In genomic region chr2:27812946-27813345, GRCm38 (mm10) we compare ENCODE assay signal across 15 mouse cellular contexts.
A peak's percentile ranks its signal among the peaks of the same experiment; 100 is the strongest.
DNase-seq lines count a peak whose midpoint lies in the region; ATAC-seq lines count a peak whose summit lies in the region.
"Had no signal": no experiment of that assay in that cellular context is flagged by ENCODE, and none has a peak within 500 bp of the region (broad histone marks: within the 10 kb centered on the region; RNA-seq: fewer than 3 reads in every experiment).

No protein-coding gene starts in this region.

- no peaks in the 10 kb centered on the region for H3K27me3 ChIP-seq in kidney, embryonic 16.5 days (ENCODE audit: insufficient read depth, low read length)
- H3K27me3 ChIP-seq in embryonic facial prominence, embryonic 14.5 days (replicated peaks; ENCODE audit: control insufficient read depth, insufficient read depth, low read length): no peaks in the 10 kb centered on the region
- H3K27me3 ChIP-seq in stomach, embryonic 15.5 days (replicated peaks): no peaks in the 10 kb centered on the region
- no peaks in the 10 kb centered on the region for H3K27me3 ChIP-seq in forebrain, embryonic 14.5 days (replicated peaks; ENCODE audit: control insufficient read depth, insufficient read depth, low read length)
- H3K27me3 ChIP-seq: forebrain, embryonic 15.5 days; hindbrain, embryonic 15.5 days; midbrain, embryonic 13.5 days; neural tube, embryonic 13.5 days had no signal

- H3K4me3 ChIP-seq in kidney, embryonic 16.5 days (ENCODE audit: low read length): no peak overlapping the region
- H3K4me3 ChIP-seq in embryonic facial prominence, embryonic 14.5 days (ENCODE audit: low read depth, low read length): no peak overlapping the region
- H3K4me3 ChIP-seq in stomach, embryonic 15.5 days (replicated peaks): no peak overlapping the region
- H3K4me3 ChIP-seq in forebrain, embryonic 14.5 days (ENCODE audit: low read depth, low read length): no peak overlapping the region
- H3K4me3 ChIP-seq: forebrain, embryonic 15.5 days; hindbrain, embryonic 15.5 days; midbrain, embryonic 13.5 days; neural tube, embryonic 13.5 days had no signal

- peak; percentile 10 for DNase-seq in embryo, embryonic 9.5 days (ENCODE audit: extremely low spot score)
- DNase-seq in embryo, embryonic 10 days (ENCODE audit: low spot score): no peak
- DNase-seq in kidney, postnatal 25 days: no peak
- no peak for DNase-seq in embryonic facial prominence, embryonic 14.5 days (ENCODE audit: low spot score)
- no peak for DNase-seq in neural tube, embryonic 10.5 days (ENCODE audit: extremely low spot score, low spot score)
- DNase-seq in forebrain, embryonic 14.5 days (ENCODE audit: low spot score): no peak
- DNase-seq: cerebellum, adult 2 months; liver, postnatal 0 days; thymus, postnatal 14 days had no signal

- no peaks in the 10 kb centered on the region for H3K36me3 ChIP-seq in kidney, embryonic 16.5 days (ENCODE audit: insufficient read depth, low read length)
- H3K36me3 ChIP-seq in embryonic facial prominence, embryonic 14.5 days (ENCODE audit: control insufficient read depth, insufficient read depth, low read length): no peaks in the 10 kb centered on the region
- H3K36me3 ChIP-seq in stomach, embryonic 15.5 days: no peaks in the 10 kb centered on the region
- H3K36me3 ChIP-seq in forebrain, embryonic 14.5 days (ENCODE audit: control insufficient read depth, insufficient read depth, low read length): no peaks in the 10 kb centered on the region
- H3K36me3 ChIP-seq: forebrain, embryonic 15.5 days; hindbrain, embryonic 15.5 days; midbrain, embryonic 13.5 days; neural tube, embryonic 13.5 days had no signal

- no peak overlapping the region for H3K4me2 ChIP-seq in kidney, embryonic 16.5 days (replicated peaks; ENCODE audit: low read depth, low read length)
- H3K4me2 ChIP-seq in embryonic facial prominence, embryonic 14.5 days (ENCODE audit: low read depth, low read length): no peak overlapping the region
- H3K4me2 ChIP-seq in stomach, embryonic 15.5 days: no peak overlapping the region
- H3K4me2 ChIP-seq in forebrain, embryonic 14.5 days (ENCODE audit: low read length): no peak overlapping the region
- H3K4me2 ChIP-seq: forebrain, embryonic 15.5 days; hindbrain, embryonic 15.5 days; midbrain, embryonic 13.5 days; neural tube, embryonic 13.5 days had no signal

- 39% methylated on average over 3 of the region's 3 CpGs for WGBS in kidney, embryonic 16.5 days
- WGBS in embryonic facial prominence, embryonic 14.5 days: 37% methylated on average over 3 of the region's 3 CpGs
- 26% methylated on average over 3 of the region's 3 CpGs for WGBS in stomach, embryonic 15.5 days
- 70% methylated on average over 3 of the region's 3 CpGs for WGBS in forebrain, embryonic 14.5 days

- H3K9ac ChIP-seq in kidney, embryonic 16.5 days (replicated peaks; ENCODE audit: low read length): no peak overlapping the region
- H3K9ac ChIP-seq in embryonic facial prominence, embryonic 14.5 days (ENCODE audit: low read depth, low read length): no peak overlapping the region
- H3K9ac ChIP-seq in stomach, embryonic 15.5 days: no peak overlapping the region
- H3K9ac ChIP-seq in forebrain, embryonic 14.5 days (ENCODE audit: low read length): no peak overlapping the region
- H3K9ac ChIP-seq: forebrain, embryonic 15.5 days; hindbrain, embryonic 15.5 days; liver, postnatal 0 days; midbrain, embryonic 13.5 days; neural tube, embryonic 13.5 days had no signal

- no peak for ATAC-seq in kidney, embryonic 16.5 days (ENCODE audit: low FRiP score, low TSS enrichment)
- no peak for ATAC-seq in embryonic facial prominence, embryonic 14.5 days (ENCODE audit: low read depth)
- ATAC-seq in stomach, embryonic 15.5 days (ENCODE audit: insufficient read depth, low FRiP score, low read depth): peak; percentile 6; the same call in 1 of the 2 replicates
- no peak for ATAC-seq in forebrain, embryonic 14.5 days
- ATAC-seq: forebrain, embryonic 15.5 days; liver, postnatal 0 days; midbrain, embryonic 13.5 days had no signal

- no peaks in the 10 kb centered on the region for H3K4me1 ChIP-seq in kidney, embryonic 16.5 days (ENCODE audit: insufficient read depth, low read length)
- peaks cover 18% of the 10 kb centered on the region for H3K4me1 ChIP-seq in embryonic facial prominence, embryonic 14.5 days (ENCODE audit: control insufficient read depth, insufficient read depth, low read length)
- peaks cover 14% of the 10 kb centered on the region; the same call in 1 of the 2 replicates for H3K4me1 ChIP-seq in stomach, embryonic 15.5 days
- peaks cover 9% of the 10 kb centered on the region; the same call in 1 of the 2 replicates for H3K4me1 ChIP-seq in forebrain, embryonic 14.5 days (ENCODE audit: control insufficient read depth, insufficient read depth, low read length)
- H3K4me1 ChIP-seq: hindbrain, embryonic 15.5 days had no signal

- 0 out of 2 replicates have a peak overlapping the region, but pooled peaks have one; percentile 5 for H3K27ac ChIP-seq in kidney, embryonic 16.5 days (ENCODE audit: low read length)
- H3K27ac ChIP-seq in embryonic facial prominence, embryonic 14.5 days (replicated peaks; ENCODE audit: low read depth, low read length): peak overlapping the region; percentile 71
- H3K27ac ChIP-seq in stomach, embryonic 15.5 days: peak overlapping the region; percentile 78
- H3K27ac ChIP-seq in forebrain, embryonic 14.5 days (ENCODE audit: low read depth, low read length): no peak overlapping the region
- H3K27ac ChIP-seq: forebrain, embryonic 15.5 days; hindbrain, embryonic 15.5 days; midbrain, embryonic 13.5 days; neural tube, embryonic 13.5 days had no signal

- H3K9me3 ChIP-seq in kidney, embryonic 16.5 days (ENCODE audit: low read length): 0 out of 2 replicates have a peak, but pooled peaks cover 4% of the 10 kb centered on the region
- no peaks in the 10 kb centered on the region for H3K9me3 ChIP-seq in embryonic facial prominence, embryonic 14.5 days (ENCODE audit: control insufficient read depth, low read length)
- H3K9me3 ChIP-seq in stomach, embryonic 15.5 days: no peaks in the 10 kb centered on the region
- no peaks in the 10 kb centered on the region for H3K9me3 ChIP-seq in forebrain, embryonic 14.5 days (replicated peaks; ENCODE audit: control insufficient read depth, low read length)
- H3K9me3 ChIP-seq: forebrain, embryonic 15.5 days; hindbrain, embryonic 15.5 days; neural tube, embryonic 13.5 days had no signal
